Mouse (Mus musculus): ENCODE results near the gene Trim50. TPM values are rescaled to one million over a fixed set of nuclear protein-coding genes. Genes with fewer than 3 reads are reported as not detected.

Trim50 gene
- polyA plus RNA-seq, 1 experiment, result 0.08 TPM

- DNase-seq, result peak; percentile 93 to 97
- under 1% methylated on average over 64 of the region's 64 CpGs for WGBS
- Histone ChIP-seq H3K4me1 (ENCODE audit: control insufficient read depth, insufficient read depth, low read length) (no peaks in the 10 kb centered on the region), H3K4me3 (replicated peaks; ENCODE audit: insufficient read depth, low read depth, low read length) (peak within 1 kb of the TSS; percentile 82), H3K27me3 (ENCODE audit: control insufficient read depth, insufficient read depth, low read length) (no peaks in the 10 kb centered on the region), H3K27ac (ENCODE audit: insufficient read depth, low read length) (peak within 1 kb of the TSS; percentile 26; the same call in 1 of the 2 replicates)
- TF ChIP-seq CTCF (IDR thresholded peaks at IDR 0.05; ENCODE audit: borderline replicate concordance, insufficient read depth, low read depth, low read length), result no peak
- peak; percentile 70 for TF ChIP-seq POLR2A (IDR thresholded peaks at IDR 0.05; ENCODE audit: borderline replicate concordance, insufficient read depth, low read length)
These were observed 16.9 kb downstream of the Trim50 start, which contains the start of gene Nsun5 for GRCm38 (mm10) chr5:135369787-135370654. Nsun5 (plus strand) TSS chr5:135369953.

DNA sequence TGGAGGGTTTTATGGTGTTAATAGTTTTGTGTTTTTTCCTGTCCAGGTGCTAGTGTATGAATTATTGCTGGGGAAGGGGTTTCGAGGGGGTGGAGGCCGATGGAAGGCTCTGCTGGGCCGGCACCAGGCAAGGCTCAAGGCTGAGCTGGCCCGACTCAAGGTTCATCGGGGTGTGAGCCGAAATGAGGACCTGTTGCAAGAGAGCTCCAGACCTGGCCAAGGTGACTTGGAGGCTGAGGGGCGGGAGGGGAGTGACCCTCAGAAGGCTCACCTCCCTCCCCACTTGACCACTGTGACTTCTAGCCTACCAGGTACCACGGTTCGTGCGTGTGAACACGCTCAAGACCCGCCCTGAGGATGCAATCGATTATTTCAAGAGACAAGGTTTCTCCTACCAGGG lies 18.1 kb downstream of the Trim50 start:
- H3K4me3 ChIP-seq (replicated peaks; ENCODE audit: insufficient read depth, low read depth, low read length), result no peak overlapping the region
- DNase-seq, result no peak
- TF ChIP-seq POLR2A (IDR thresholded peaks at IDR 0.05; ENCODE audit: borderline replicate concordance, insufficient read depth, low read length) (no peak), CTCF (IDR thresholded peaks at IDR 0.05; ENCODE audit: borderline replicate concordance, insufficient read depth, low read depth, low read length) (no peak)
- WGBS, result 93% methylated on average over 13 of the region's 13 CpGs
- H3K27ac ChIP-seq (ENCODE audit: insufficient read depth, low read length), result no peak overlapping the region
- no peaks in the 10 kb centered on the region for H3K27me3 ChIP-seq (ENCODE audit: control insufficient read depth, insufficient read depth, low read length)
- no peaks in the 10 kb centered on the region for H3K4me1 ChIP-seq (ENCODE audit: control insufficient read depth, insufficient read depth, low read length)

DNA sequence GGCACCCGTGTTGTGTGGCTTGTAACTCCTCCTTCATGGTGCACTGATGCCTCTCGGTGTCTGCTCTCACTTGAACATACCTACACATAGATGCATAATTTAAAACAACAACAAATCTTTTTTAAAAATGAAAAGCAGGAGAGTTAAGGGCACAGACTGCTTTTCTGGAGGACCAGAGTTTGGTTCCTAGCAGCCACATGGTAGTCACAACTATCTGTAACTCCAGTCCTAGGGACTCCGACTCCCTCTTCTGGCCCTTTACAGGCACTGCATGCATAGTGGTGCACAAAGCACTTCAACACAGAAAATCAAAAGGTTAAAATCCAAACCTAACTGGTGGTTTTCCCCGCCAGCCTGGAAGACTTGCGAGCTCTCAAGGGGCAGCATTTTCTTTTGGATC lies 20.5 kb downstream of the Trim50 start:
- no peak for DNase-seq
- no peak overlapping the region for H3K4me3 ChIP-seq (replicated peaks; ENCODE audit: insufficient read depth, low read depth, low read length)
- H3K27ac ChIP-seq (ENCODE audit: insufficient read depth, low read length), result no peak overlapping the region
- TF ChIP-seq CTCF (IDR thresholded peaks at IDR 0.05; ENCODE audit: borderline replicate concordance, insufficient read depth, low read depth, low read length) (0 out of 2 replicates have a peak, but pooled peaks have one; percentile 10), POLR2A (IDR thresholded peaks at IDR 0.05; ENCODE audit: borderline replicate concordance, insufficient read depth, low read length) (no peak)
- 96% methylated on average over 5 of the region's 5 CpGs for WGBS
- H3K4me1 ChIP-seq (ENCODE audit: control insufficient read depth, insufficient read depth, low read length), result no peaks in the 10 kb centered on the region
- no peaks in the 10 kb centered on the region for H3K27me3 ChIP-seq (ENCODE audit: control insufficient read depth, insufficient read depth, low read length)

DNA sequence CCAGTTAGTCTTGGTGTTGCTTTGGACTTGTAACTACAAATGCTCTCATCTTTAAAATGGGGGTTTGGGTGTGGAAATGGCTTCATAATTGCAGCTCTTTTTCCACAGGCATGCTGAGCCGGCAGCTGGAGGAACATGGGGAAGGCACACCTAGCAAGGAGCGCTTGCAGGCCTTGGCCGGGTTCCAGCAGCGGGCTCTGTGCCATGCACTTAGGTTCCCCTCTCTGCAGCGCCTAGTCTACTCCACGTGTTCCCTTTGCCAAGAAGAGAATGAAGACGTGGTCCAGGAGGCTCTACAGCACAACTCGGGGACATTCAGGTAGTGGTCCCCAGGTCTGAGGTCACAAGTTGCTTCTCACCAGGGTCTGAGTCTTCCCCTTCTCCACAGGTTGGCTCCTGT lies 22.1 kb downstream of the Trim50 start:
- no peak for TF ChIP-seq CTCF (IDR thresholded peaks at IDR 0.05; ENCODE audit: borderline replicate concordance, insufficient read depth, low read depth, low read length)
- TF ChIP-seq POLR2A (IDR thresholded peaks at IDR 0.05; ENCODE audit: borderline replicate concordance, insufficient read depth, low read length), result no peak
- no peak overlapping the region for H3K4me3 ChIP-seq (replicated peaks; ENCODE audit: insufficient read depth, low read depth, low read length)
- peak; percentile 29 to 40 for DNase-seq
- H3K4me1 ChIP-seq (ENCODE audit: control insufficient read depth, insufficient read depth, low read length), result no peaks in the 10 kb centered on the region
- WGBS, result 28% methylated on average over 8 of the region's 8 CpGs
- no peaks in the 10 kb centered on the region for H3K27me3 ChIP-seq (ENCODE audit: control insufficient read depth, insufficient read depth, low read length)
- H3K27ac ChIP-seq (ENCODE audit: insufficient read depth, low read length), result no peak overlapping the region

DNA sequence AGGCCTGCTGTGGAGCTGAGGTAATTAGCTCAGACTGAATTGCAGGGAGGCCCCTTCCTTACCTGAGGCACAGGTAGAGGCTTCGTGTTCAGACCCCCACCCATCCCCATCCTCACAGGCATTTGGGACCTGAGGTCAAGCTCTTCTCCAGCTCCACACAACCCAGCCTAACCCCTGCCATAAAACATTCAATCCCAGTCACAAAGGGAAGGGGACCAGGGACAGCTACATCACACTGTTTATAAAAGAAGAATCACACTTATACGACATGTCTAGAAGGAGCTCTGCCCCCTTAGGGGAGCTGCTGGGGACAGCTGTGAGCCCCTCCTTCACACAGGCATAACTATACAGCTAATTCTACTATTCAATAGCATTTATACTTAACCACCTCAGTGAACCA lies 23.2 kb downstream of the Trim50 start:
- WGBS, result 58% methylated on average over 2 of the region's 2 CpGs
- no peaks in the 10 kb centered on the region for H3K4me1 ChIP-seq (ENCODE audit: control insufficient read depth, insufficient read depth, low read length)

GRCm38 (mm10) chr5:135380681-135381080 lies 27.6 kb downstream of the Trim50 start:
- Histone ChIP-seq H3K27me3 (ENCODE audit: control insufficient read depth, insufficient read depth, low read length) (no peaks in the 10 kb centered on the region), H3K4me1 (ENCODE audit: control insufficient read depth, insufficient read depth, low read length) (no peaks in the 10 kb centered on the region), H3K27ac (ENCODE audit: insufficient read depth, low read length) (no peak overlapping the region), H3K4me3 (replicated peaks; ENCODE audit: insufficient read depth, low read depth, low read length) (no peak overlapping the region)
- 90% methylated on average over 4 of the region's 4 CpGs for WGBS
- DNase-seq, result no peak
- no peak for TF ChIP-seq POLR2A (IDR thresholded peaks at IDR 0.05; ENCODE audit: borderline replicate concordance, insufficient read depth, low read length)
- no peak for TF ChIP-seq CTCF (IDR thresholded peaks at IDR 0.05; ENCODE audit: borderline replicate concordance, insufficient read depth, low read depth, low read length)

More for the DNA sequence above, 23.2 kb downstream of the Trim50 start:
- Histone ChIP-seq H3K4me3 (replicated peaks; ENCODE audit: insufficient read depth, low read depth, low read length) (no peak overlapping the region), H3K27ac (ENCODE audit: insufficient read depth, low read length) (no peak overlapping the region), H3K27me3 (ENCODE audit: control insufficient read depth, insufficient read depth, low read length) (no peaks in the 10 kb centered on the region)
- no peak for DNase-seq
- TF ChIP-seq CTCF (IDR thresholded peaks at IDR 0.05; ENCODE audit: borderline replicate concordance, insufficient read depth, low read depth, low read length) (no peak), POLR2A (IDR thresholded peaks at IDR 0.05; ENCODE audit: borderline replicate concordance, insufficient read depth, low read length) (no peak)

- TF ChIP-seq CTCF (IDR thresholded peaks at IDR 0.05; ENCODE audit: borderline replicate concordance, insufficient read depth, low read depth, low read length) (no peak), POLR2A (IDR thresholded peaks at IDR 0.05; ENCODE audit: borderline replicate concordance, insufficient read depth, low read length) (no peak)
- 50% methylated on average over 10 of the region's 10 CpGs for WGBS
- Histone ChIP-seq H3K27me3 (ENCODE audit: control insufficient read depth, insufficient read depth, low read length) (no peaks in the 10 kb centered on the region), H3K27ac (ENCODE audit: insufficient read depth, low read length) (no peak overlapping the region), H3K4me3 (replicated peaks; ENCODE audit: insufficient read depth, low read depth, low read length) (no peak overlapping the region), H3K4me1 (ENCODE audit: control insufficient read depth, insufficient read depth, low read length) (no peaks in the 10 kb centered on the region)
- DNase-seq, result no peak
These were observed 28.3 kb downstream of the Trim50 start for GRCm38 (mm10) chr5:135381356-135381925.

Data from cerebellum, adult 2 months (tissue).